Mouse (Mus musculus) cerebellum, adult 2 months (tissue): ENCODE measurements around the gene Tmem233. TPM values are rescaled to one million over a fixed set of nuclear protein-coding genes. Genes with fewer than 3 reads are reported as not detected.

Experiments
- DNase-seq, 2 experiments: peaks; one replicate each; pipeline ENCODE4 v3.0.0; 2021
- H3K27ac ChIP-seq: fragments of 200-500 bp; 2 replicates; pipeline ENCODE4 v1.5.1; 2012; ENCODE audit warnings: low read length, control low read depth, inconsistent platforms; ENCODE audit not compliant: insufficient read depth
- H3K27me3 ChIP-seq: fragments of 200-500 bp; 2 replicates; pipeline ENCODE4 v1.6.1; 2012; ENCODE audit warnings: inconsistent platforms, mild to moderate bottlenecking, low read length, moderate library complexity; ENCODE audit not compliant: control insufficient read depth, insufficient read depth
- H3K4me1 ChIP-seq: fragments of 200-500 bp; 2 replicates; pipeline ENCODE4 v1.6.1; 2011; ENCODE audit warnings: low read length; ENCODE audit not compliant: control insufficient read depth, insufficient read depth
- H3K4me3 ChIP-seq: fragments of 200-500 bp; replicated peaks from 2 replicates; pipeline ENCODE3; 2011; ENCODE audit warnings: mild to moderate bottlenecking, low read depth, low read length, control low read depth; ENCODE audit not compliant: insufficient read depth
- CTCF ChIP-seq: fragments of 200-500 bp; IDR thresholded peaks from 2 replicates; pipeline ENCODE4 v1.5.1; 2011; ENCODE audit warnings: low read depth, mild to moderate bottlenecking, control low read depth, low read length, moderate library complexity, borderline replicate concordance; ENCODE audit not compliant: insufficient read depth
- POLR2A ChIP-seq: fragments of 200-500 bp; IDR thresholded peaks from 2 replicates; pipeline ENCODE4 v1.6.1; 2011; ENCODE audit warnings: low read length, control low read depth, borderline replicate concordance; ENCODE audit not compliant: insufficient read depth
- WGBS: fragments of 180-500 bp; shearing (Covaris S2); methylation state at CpG from one replicate; pipeline ENCODE4 v1.1.7; 2018; 5-methylcytosine and 5-hydroxymethylcytosine counted together
- polyA plus RNA-seq: library from polyadenylated mRNA; depleted of rRNA; stranded (reverse); fragments of >200 nt; gene quantifications from 2 replicates; pipeline ENCODE4 v1.2.3, GENCODE M21; 2012; rRNA removed

Gene Tmem233
- polyA plus RNA-seq, 1 experiment: not detected

GRCm38 (mm10) chr5:115997376-115997775 is 85.7 kb downstream of the Tmem233 start:
- TF ChIP-seq CTCF (no peak), POLR2A (no peak)
- Histone ChIP-seq H3K4me3 (no peak overlapping the region), H3K27ac (no peak overlapping the region), H3K27me3 (no peaks in the 10 kb centered on the region), H3K4me1 (peaks cover 9% of the 10 kb centered on the region)
- WGBS: 75% methylated on average over 13 of the region's 13 CpGs
- no peak for DNase-seq

- H3K27ac ChIP-seq: no peak overlapping the region
- peaks cover 9% of the 10 kb centered on the region for H3K4me1 ChIP-seq
- no peak overlapping the region for H3K4me3 ChIP-seq
- peak; percentile 34 to 40 for DNase-seq
- no peaks in the 10 kb centered on the region for H3K27me3 ChIP-seq
- 9% methylated on average over 15 of the region's 15 CpGs for WGBS
- TF ChIP-seq CTCF (no peak), POLR2A (no peak)
These were observed 88.9 kb downstream of the Tmem233 start for GRCm38 (mm10) chr5:115994101-115994500.

GRCm38 (mm10) chr5:115991717-115992116 is 91.3 kb downstream of the Tmem233 start:
- TF ChIP-seq CTCF (no peak), POLR2A (no peak)
- no peak for DNase-seq
- Histone ChIP-seq H3K4me1 (peaks cover 9% of the 10 kb centered on the region), H3K27ac (no peak overlapping the region), H3K27me3 (no peaks in the 10 kb centered on the region), H3K4me3 (no peak overlapping the region)
- 97% methylated on average over 11 of the region's 11 CpGs for WGBS

Other genes with a start within 250 kb of the Tmem233 start
- gene Cit, start 238.0 kb downstream of the Tmem233 start, polyA plus RNA-seq: 46.7 and 47.3 TPM in 2 replicates
- gene Prkab1, start 58.7 kb downstream of the Tmem233 start, polyA plus RNA-seq: 39.6 and 43.8 TPM in 2 replicates
- 0.33 and 0.38 TPM in 2 replicates for gene Ccdc60, start 205.7 kb upstream of the Tmem233 start, polyA plus RNA-seq